Mouse (Mus musculus): Measurements from ENCODE around the gene Pla2g2c.
A peak's percentile ranks its signal among the peaks of the same experiment; 100 is the strongest.

Gene Pla2g2c

GRCm38 (mm10) chr4:138748369-138749072 is 23.9 kb downstream of the Pla2g2c start:
- DNase-seq (ENCODE audit: low read depth, low spot score) = peak; percentile 71

GRCm38 (mm10) chr4:138752603-138753002 is 28.0 kb downstream of the Pla2g2c start:
- peak; percentile 82 for DNase-seq (ENCODE audit: low read depth, low spot score)

- no peak for DNase-seq (ENCODE audit: low read depth, low spot score)
These were observed 29.0 kb downstream of the Pla2g2c start for GRCm38 (mm10) chr4:138753608-138754007.

- no peak for DNase-seq (ENCODE audit: low read depth, low spot score)
These were observed 29.8 kb downstream of the Pla2g2c start for GRCm38 (mm10) chr4:138754432-138754831.

- no peak for DNase-seq (ENCODE audit: low read depth, low spot score)
These were observed 30.8 kb downstream of the Pla2g2c start for GRCm38 (mm10) chr4:138755439-138755838.

- no peak for DNase-seq (ENCODE audit: low read depth, low spot score)
These were observed 31.4 kb downstream of the Pla2g2c start for GRCm38 (mm10) chr4:138755983-138756382.

DNA sequence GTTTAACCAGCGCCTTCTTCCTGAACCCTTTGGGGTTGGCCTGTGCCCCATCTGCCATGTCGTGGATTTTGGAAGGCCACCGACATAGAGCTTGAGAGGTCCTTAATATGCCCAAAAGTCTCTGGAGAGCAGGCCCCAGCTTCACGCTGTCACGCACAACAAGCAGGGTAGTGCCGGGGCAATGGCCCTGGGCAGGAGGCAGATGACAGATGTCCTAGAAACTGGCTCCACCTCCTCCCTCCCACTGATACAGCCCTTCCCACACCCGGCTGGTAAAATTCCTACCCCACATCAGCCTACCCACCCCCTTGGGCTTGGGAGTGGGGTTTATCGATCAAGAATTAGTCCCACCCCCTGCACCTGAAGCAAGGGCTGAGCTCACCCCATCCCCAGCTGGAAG is 32.8 kb downstream of the Pla2g2c start, which contains the start of gene Pla2g2f:
TSS of gene Pla2g2f (minus strand) at position 211 of the 400 bp plus-strand sequence.
- no peak for DNase-seq (ENCODE audit: low read depth, low spot score)

DNA sequence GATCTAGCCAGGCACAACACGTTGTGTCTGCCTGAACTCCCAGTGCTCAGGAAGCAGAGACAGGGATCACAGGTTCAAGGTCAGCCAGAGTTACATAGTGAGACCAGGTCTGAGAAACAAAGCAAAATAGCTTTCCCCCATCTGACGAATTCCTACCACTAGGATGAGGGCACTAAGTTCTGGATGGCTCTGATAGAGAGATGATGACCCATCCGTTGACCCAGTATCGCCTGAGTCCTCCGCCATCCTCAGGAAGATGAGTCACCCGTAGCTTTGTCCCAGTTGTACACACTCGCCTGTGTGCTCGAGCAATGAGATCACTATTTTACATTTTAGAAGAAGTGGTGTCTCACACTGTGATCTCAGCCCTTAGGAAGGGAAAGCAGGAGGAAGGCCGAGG is 37.7 kb downstream of the Pla2g2c start:
- DNase-seq (ENCODE audit: low read depth, low spot score) = peak; percentile 51

- DNase-seq (ENCODE audit: low read depth, low spot score) = no peak
These were observed 47.4 kb downstream of the Pla2g2c start for GRCm38 (mm10) chr4:138771970-138772369.

DNA sequence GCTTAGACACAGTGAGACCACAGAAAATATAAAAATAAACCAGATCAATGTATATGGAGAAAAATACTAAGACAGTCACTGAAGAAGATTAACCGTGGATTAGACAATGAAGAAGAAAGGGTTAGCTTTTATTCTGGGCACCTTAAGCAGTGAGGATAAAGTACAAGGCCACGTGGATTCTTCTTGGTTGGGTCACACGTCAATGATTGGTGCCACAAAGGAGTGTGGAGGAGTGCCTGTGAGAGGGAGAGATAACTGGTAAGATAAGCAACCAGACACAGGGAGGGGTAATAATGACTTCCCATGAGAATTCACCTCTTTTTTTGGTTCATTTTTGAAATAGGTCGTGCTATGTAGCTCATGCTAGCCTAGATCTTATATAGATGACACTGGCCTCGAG is 47.8 kb downstream of the Pla2g2c start:
- no peak for DNase-seq (ENCODE audit: low read depth, low spot score)

DNA sequence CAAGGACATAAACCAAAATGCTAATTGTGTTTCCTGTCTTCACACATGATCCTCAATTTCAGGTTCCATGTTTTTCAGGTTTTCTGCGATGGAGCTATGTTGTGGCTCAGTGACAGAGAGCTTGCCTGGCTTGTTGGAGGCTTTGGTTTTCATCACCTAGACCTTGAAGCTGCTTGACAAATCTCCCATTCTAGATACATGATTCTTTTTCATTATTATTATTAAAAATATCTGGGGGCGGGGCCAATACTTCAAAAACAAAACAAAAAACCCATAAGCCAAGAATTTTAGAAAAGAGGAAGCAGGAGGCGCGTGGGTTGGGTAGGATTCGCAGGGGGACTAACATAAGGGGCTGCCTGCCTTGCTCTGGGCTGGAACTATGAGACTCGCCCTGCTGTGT is 50.8 kb downstream of the Pla2g2c start, which contains the start of gene Pla2g2d:
TSS of gene Pla2g2d (plus strand) at position 301 of the 400 bp plus-strand sequence.
- DNase-seq (ENCODE audit: low read depth, low spot score) = no peak

DNA sequence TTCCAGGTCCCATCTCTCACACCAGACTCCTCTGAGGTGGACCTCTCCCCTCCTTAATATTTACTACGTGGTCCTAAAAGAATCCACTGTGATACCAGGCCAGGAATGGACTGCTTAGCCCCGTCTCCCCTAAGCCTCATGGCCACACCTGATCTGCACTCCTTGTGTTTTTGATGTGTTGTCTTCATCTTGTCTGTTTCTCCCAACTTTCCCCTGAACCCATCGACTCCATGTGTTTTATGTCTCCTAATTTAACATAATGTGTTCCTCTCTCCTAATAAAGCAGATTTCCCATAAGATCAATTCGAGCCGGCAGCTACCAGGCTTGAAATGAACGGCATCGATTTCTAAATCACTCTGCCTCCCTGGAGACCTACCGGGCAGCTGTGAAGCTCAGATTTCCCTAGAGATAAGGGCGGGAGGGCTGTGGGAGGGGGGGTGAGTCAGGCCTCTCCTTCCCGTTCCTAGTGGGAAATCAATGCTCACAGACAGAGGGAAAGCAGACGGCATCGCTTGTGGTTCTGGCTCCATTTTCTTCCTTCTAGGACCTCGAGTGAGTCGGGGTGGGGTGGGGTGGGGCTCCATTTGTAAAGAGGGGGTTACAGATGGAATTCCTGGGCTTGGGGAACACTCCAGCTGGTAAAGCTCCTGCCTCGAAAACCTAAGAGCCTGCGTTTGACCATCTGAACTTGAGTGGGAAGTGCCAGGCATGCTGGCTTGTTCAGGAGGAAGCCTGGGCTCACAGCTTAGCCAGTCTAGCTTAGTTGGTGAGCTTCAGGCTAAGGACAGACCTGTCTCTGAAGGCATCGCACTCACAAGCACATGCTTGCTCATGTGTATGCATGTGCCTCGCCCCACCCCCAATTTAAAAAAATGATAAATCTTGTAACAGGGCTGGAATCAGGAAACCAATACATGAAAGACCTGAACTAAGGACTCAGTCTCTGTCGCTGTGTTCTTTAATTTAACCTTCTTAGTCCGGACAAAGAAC is 53.1 kb downstream of the Pla2g2c start:
- DNase-seq (ENCODE audit: low read depth, low spot score) = no peak

DNA sequence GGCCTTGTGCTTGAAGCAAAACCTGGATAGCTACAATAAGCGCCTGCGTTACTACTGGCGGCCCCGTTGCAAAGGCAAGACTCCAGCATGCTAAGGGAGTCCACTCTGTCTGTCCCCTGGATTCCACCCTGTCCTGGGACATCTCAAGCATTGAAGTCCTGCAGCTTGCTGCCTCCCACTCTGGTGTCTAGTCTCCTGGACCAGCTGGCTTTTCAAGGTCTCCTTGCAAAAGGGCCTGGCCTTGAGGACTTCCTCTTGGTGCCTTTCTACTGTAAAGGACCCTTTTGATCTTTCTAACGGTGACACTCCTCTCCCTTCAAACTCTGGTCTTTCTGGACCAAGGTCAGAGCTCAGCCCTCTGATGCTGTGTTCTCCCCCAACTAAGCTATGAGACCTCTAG is 55.7 kb downstream of the Pla2g2c start:
- DNase-seq (ENCODE audit: low read depth, low spot score) = peak; percentile 33

DNA sequence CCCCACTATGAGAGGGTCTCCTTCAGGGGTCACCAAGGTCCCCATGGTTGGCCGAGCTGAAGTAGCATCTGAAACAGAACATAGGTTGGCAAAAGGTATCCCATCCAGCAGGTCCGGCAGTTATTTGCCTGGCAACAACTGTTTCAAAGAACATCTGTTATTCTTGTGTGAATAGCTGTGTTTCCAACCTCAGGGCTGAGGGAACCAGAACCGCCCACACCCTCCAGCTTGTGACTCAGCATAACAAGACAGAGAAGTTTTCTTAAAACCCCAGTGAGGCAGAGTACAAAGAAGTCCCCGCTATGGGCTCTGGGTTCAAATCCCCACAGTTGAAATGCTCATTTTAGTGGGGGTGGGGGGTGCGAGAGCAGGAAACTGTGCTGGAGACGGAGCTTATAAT is 57.5 kb downstream of the Pla2g2c start:
- peak; percentile 43 for DNase-seq (ENCODE audit: low read depth, low spot score)

GRCm38 (mm10) chr4:138785721-138786120 is 61.1 kb downstream of the Pla2g2c start:
- DNase-seq (ENCODE audit: low read depth, low spot score) = peak; percentile 58

DNA sequence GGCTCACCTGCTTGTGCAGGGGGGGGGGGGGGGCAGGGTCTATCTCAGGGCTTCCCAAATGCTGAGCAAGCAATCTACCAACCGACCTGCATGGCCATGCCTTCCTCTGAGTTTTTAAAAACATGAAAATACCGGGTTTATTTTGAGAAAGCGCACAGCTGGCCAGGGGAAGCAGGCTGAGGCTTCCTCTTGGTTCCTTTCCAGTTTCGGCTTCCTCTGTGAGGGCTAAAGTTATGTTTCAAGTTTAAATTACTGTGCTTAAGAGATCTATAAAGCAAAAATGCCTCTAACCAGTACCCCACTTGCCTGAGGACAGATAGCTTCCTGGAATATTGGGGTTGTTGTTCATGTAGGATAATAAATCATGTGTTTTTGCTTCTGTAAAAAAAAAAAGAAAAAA is 61.5 kb downstream of the Pla2g2c start:
- DNase-seq (ENCODE audit: low read depth, low spot score) = no peak

DNA sequence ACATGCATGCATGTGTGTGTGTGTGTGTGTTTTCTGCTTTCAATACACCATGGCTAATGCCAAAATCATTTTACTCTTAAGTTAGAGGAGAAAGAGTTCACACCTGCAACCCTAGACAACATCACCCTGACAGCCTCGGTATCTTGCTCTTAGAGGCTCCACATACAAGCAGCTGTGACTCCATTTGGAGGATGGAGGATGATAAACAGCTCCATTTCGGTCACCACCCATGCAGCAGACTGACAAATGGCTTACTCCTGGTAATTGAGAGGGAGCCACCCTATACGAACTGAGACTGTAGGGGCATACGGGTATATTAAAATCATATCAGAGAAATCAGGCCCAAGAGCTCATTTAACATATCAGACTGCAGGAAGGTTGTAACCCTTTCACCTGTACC is 63.8 kb downstream of the Pla2g2c start:
- no peak for DNase-seq (ENCODE audit: low read depth, low spot score)

DNA sequence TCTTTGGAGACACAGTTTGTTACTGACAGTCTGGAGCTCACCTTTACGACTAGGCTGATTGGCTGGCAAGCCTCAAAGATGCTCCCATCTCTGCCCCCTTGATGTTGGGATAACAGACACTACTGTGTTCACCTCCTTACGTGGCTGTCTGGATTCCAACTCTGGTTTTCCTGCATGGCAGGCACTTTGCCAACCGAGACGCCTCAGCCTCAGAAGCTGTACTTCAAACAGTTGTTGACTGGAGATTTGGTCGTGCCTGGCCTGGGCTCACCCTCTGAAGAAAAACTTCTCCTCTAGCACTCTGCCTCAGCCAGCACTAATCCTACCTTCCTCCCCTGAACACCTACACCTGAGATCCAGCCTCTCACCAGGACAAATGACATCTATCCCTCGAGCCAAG is 66.9 kb downstream of the Pla2g2c start:
- no peak for DNase-seq (ENCODE audit: low read depth, low spot score)

- no peak for DNase-seq (ENCODE audit: low read depth, low spot score)
These were observed 68.0 kb downstream of the Pla2g2c start for GRCm38 (mm10) chr4:138792599-138792998.

DNA sequence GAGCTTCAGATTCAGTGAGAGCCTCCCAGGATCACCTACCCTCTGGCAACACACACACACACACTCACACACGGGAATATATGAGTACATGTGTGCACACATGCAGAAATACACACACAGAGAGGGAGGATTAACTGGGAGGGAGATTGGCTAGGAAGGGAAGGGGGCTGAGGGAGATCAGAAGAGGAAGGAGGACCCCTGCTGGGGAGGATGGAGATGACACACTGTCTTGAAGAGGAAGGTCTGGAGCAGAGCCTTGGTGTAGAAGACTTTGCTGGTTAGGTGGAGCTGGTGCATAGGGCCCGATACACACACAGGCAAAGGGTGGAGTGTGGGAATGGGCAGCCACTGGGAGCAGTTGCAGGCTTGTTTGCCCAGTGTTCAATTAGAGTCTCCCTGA is 68.7 kb downstream of the Pla2g2c start:
- peak; percentile 85 for DNase-seq (ENCODE audit: low read depth, low spot score)

DNA sequence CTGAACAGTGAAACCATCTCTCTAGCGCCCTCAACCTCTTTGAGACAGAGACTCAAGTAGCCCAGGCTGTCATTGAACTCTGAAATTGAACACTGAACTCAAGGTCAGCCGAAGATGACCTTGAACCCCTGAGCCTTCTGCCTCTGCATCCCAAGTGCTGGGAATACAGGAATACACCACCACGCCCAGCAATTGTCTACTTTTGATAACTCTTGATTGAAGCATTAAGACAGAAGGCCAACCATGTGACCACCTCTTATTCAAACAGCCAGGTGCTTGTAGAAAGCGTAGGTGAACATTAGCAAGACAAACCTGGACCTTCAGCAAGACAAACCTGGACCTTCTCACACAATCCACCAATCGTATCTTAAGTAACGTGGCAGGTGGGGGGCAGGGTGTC is 69.8 kb downstream of the Pla2g2c start:
- DNase-seq (ENCODE audit: low read depth, low spot score) = peak; percentile 99
